Mouse (Mus musculus) liver, postnatal 0 days (tissue): ENCODE measurements around the gene Efl1.

Experiments
- CTCF ChIP-seq: sonication (generic); IDR thresholded peaks from 2 replicates; pipeline ENCODE4 v1.5.1; 2016; ENCODE audit warnings: antibody characterized with exemption, low read depth
- EP300 ChIP-seq: IDR thresholded peaks from 2 replicates; pipeline ENCODE4 v1.6.1; 2016; ENCODE audit warnings: antibody characterized with exemption, low read depth, mild to moderate bottlenecking

DNA sequence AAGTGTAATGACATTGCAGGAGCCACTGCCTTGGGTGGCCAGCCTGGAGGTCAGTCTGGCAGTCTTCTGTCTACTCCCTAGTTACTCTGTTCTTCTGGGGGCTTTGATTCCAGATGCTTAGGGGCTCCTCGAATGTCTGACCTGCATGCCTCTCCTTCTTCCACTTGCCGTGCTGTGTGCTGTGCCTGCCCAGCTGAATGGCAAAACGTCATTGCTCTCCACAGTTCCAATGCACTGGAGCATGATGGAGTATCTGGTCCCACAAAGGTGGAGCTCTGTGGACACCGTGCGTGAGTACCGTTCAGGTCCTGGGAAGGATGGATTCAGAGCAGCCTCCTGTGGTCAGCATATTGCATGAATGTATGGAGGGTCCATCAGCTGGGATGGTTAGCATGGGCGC, 171.1 kb downstream of the Efl1 start:
- TF ChIP-seq EP300 (no peak), CTCF (no peak)
